Mouse (Mus musculus) small intestine, adult 2 months (tissue): Measurements from ENCODE around the gene Cdt1.

Source experiments
- CTCF ChIP-seq: fragments of 200-500 bp; IDR thresholded peaks from 2 replicates; pipeline ENCODE4 v1.5.1; 2012; ENCODE audit warnings: low read depth, mild to moderate bottlenecking, control low read depth, inconsistent platforms, low read length, moderate library complexity, mixed read lengths; ENCODE audit not compliant: insufficient replicate concordance, insufficient read length; ENCODE audit errors: extremely low read depth
- POLR2A ChIP-seq: fragments of 200-500 bp; IDR thresholded peaks from 2 replicates; pipeline ENCODE4 v1.6.1; 2012; ENCODE audit warnings: low read depth, mild to moderate bottlenecking, control low read depth, inconsistent platforms, low read length, moderate library complexity

DNA sequence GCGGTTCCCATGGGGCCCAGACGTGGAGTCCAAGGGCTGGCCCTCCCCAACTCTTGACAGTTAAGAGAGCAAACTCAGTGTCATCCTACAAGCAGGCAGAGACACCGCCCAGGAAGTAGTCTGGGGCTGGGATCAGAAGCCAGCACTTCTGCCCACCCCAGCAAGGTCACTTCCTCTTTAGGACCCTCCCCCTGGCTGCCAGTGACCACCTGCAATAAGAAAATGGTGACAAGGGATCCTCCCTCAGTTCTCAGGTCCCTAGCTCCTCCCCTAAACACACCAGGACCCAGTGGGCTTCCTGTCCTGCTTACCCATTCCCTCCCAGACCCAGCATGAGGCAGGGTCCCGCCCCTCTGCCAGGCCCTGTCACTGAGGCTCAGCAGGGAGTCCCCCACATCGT lies 20.0 kb upstream of the Cdt1 start:
- TF ChIP-seq CTCF (no peak), POLR2A (no peak)
